Mouse (Mus musculus) lung, postnatal 0 days (tissue): ENCODE data around the gene Tenm3. TPM values are rescaled to one million over a fixed set of nuclear protein-coding genes. Genes with fewer than 3 reads are reported as not detected.

Source experiments
- ATAC-seq: fragments of 200-750 bp; cut with Nextera tagmentation; 2 replicates; pipeline ENCODE4 v1.8.0; 2017; ENCODE audit warnings: moderate library complexity
- DNase-seq: peaks from one replicate; pipeline ENCODE4 v3.0.0-alpha.2; 2016; ENCODE audit warnings: low spot score
- H3K27ac ChIP-seq: fragments of 300-500 bp; sonication (generic); 2 replicates; pipeline ENCODE4 v1.5.1; 2014; ENCODE audit warnings: antibody characterized with exemption, mild to moderate bottlenecking, low read length, mixed read lengths
- H3K27me3 ChIP-seq: fragments of 300-500 bp; sonication (generic); replicated peaks from 2 replicates; pipeline ENCODE4 v1.6.1; 2014; ENCODE audit warnings: low read length, mixed read lengths; ENCODE audit not compliant: insufficient read depth
- H3K36me3 ChIP-seq: fragments of 300-500 bp; sonication (generic); 2 replicates; pipeline ENCODE4 v1.6.1; 2014; ENCODE audit warnings: low read length, mixed read lengths; ENCODE audit not compliant: insufficient read depth
- H3K4me1 ChIP-seq: fragments of 300-500 bp; sonication (generic); 2 replicates; pipeline ENCODE4 v1.6.1; 2014; ENCODE audit warnings: antibody characterized with exemption, low read depth, low read length, mixed read lengths; ENCODE audit not compliant: insufficient read depth
- H3K4me2 ChIP-seq: fragments of 300-500 bp; sonication (generic); replicated peaks from 2 replicates; pipeline ENCODE4 v1.6.1; 2014; ENCODE audit warnings: low read depth, mild to moderate bottlenecking, low read length, moderate library complexity, mixed read lengths
- H3K4me3 ChIP-seq: fragments of 300-500 bp; sonication (generic); 2 replicates; pipeline ENCODE4 v1.5.1; 2014; ENCODE audit warnings: low read depth, low read length
- H3K9ac ChIP-seq: fragments of 300-500 bp; sonication (generic); replicated peaks from 2 replicates; pipeline ENCODE4 v1.6.1; 2014; ENCODE audit warnings: low read depth, mild to moderate bottlenecking
- H3K9me3 ChIP-seq: fragments of 300-500 bp; sonication (generic); 2 replicates; pipeline ENCODE4 v1.6.1; 2016; ENCODE audit warnings: low read length, mixed read lengths
- CTCF ChIP-seq: IDR thresholded peaks from 2 replicates; pipeline ENCODE4 v1.5.1; 2016; ENCODE audit warnings: antibody characterized with exemption, mild to moderate bottlenecking
- EP300 ChIP-seq: IDR thresholded peaks from 2 replicates; pipeline ENCODE4 v1.6.1; 2016; ENCODE audit warnings: antibody characterized with exemption, mild to moderate bottlenecking, control low read depth
- WGBS: fragments of 180-500 bp; shearing (Covaris S2); extraction: QIAGEN DNeasy Blood & Tissue Kit; methylation state at CpG from one replicate; pipeline ENCODE4 v1.1.7; 2014; 5-methylcytosine and 5-hydroxymethylcytosine counted together
- polyA plus RNA-seq: library from polyadenylated mRNA; unstranded; fragments of >200 nt; fragmentation: Nextera tagmentation; extraction: Ambion mirVana; gene quantifications from 2 replicates; pipeline ENCODE4 v1.2.1, GENCODE M21; 2015

The Tenm3 gene
- polyA plus RNA-seq, 1 experiment from 2014 or later: 0.78 TPM

DNA sequence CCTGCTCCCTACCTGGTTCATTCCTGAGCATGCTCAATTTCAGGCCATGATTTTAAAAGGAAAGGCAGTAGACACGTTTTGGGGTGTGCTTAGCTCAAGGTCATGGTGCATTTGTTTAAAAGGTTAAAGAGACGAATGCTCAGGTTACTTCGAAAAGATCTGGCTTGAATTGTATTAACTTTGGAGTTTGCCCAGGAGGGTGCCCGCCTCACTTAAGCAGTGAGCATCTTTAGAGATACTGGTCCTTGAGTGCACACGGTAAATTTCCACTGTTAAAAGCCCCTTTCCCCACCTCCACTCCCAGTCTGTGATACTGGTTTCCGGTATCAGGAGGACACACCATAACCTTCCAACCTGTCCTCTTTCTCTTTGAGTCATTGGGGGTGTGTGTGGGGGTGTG lies 629.4 kb downstream of the Tenm3 start:
- Histone ChIP-seq H3K27me3 (no peaks in the 10 kb centered on the region), H3K4me2 (no peak overlapping the region), H3K4me1 (no peaks in the 10 kb centered on the region), H3K27ac (no peak overlapping the region), H3K4me3 (no peak overlapping the region), H3K9ac (no peak overlapping the region), H3K36me3 (no peaks in the 10 kb centered on the region), H3K9me3 (no peaks in the 10 kb centered on the region)
- TF ChIP-seq CTCF (no peak), EP300 (no peak)
- WGBS: 70% methylated on average over 6 of the region's 6 CpGs
- no peak for ATAC-seq
- DNase-seq: no peak

GRCm38 (mm10) chr8:48211931-48212330 lies 631.8 kb downstream of the Tenm3 start:
- TF ChIP-seq CTCF (no peak), EP300 (no peak)
- DNase-seq (no peak), ATAC-seq (no peak)
- H3K27me3 ChIP-seq: no peaks in the 10 kb centered on the region
- WGBS: 90% methylated on average over 9 of the region's 9 CpGs
- no peaks in the 10 kb centered on the region for H3K36me3 ChIP-seq
- no peak overlapping the region for H3K27ac ChIP-seq
- no peak overlapping the region for H3K4me2 ChIP-seq
- H3K4me1 ChIP-seq: no peaks in the 10 kb centered on the region
- no peak overlapping the region for H3K4me3 ChIP-seq
- H3K9me3 ChIP-seq: no peaks in the 10 kb centered on the region
- no peak overlapping the region for H3K9ac ChIP-seq

- no peak overlapping the region for H3K27ac ChIP-seq
- 73% methylated on average over 6 of the region's 6 CpGs for WGBS
- H3K4me1 ChIP-seq: no peaks in the 10 kb centered on the region
- DNase-seq (no peak), ATAC-seq (no peak)
- H3K4me3 ChIP-seq: no peak overlapping the region
- H3K36me3 ChIP-seq: no peaks in the 10 kb centered on the region
- no peak overlapping the region for H3K9ac ChIP-seq
- no peak overlapping the region for H3K4me2 ChIP-seq
- H3K9me3 ChIP-seq: no peaks in the 10 kb centered on the region
- TF ChIP-seq CTCF (no peak), EP300 (no peak)
- H3K27me3 ChIP-seq: no peaks in the 10 kb centered on the region
Observed at GRCm38 (mm10) chr8:48207567-48207966, 636.2 kb downstream of the Tenm3 start.

DNA sequence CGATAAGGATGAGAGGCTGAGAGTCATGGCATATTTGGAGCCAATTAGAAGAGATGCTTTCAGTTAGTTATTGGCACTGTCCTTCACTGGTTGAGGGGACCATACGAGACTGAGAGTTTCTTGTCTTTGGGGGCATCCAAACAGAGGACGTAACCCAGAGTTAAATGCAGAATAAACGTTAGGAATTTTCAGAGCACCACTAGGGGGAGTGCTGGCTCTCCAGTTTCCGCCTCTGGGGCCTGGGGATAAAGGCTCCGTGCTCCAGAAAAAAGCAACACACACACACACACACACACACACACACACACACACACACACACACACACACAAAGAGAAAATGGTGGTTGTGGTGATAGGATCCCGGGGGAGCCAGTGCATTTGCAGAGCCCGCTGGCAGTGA lies 636.8 kb downstream of the Tenm3 start:
- H3K27ac ChIP-seq: no peak overlapping the region
- no peaks in the 10 kb centered on the region for H3K27me3 ChIP-seq
- H3K9me3 ChIP-seq: no peaks in the 10 kb centered on the region
- TF ChIP-seq CTCF: peak; percentile 21; the same call in 1 of the 2 replicates
- no peak for TF ChIP-seq EP300
- H3K4me3 ChIP-seq: no peak overlapping the region
- 61% methylated on average over 8 of the region's 8 CpGs for WGBS
- H3K4me2 ChIP-seq: no peak overlapping the region
- no peak overlapping the region for H3K9ac ChIP-seq
- no peaks in the 10 kb centered on the region for H3K36me3 ChIP-seq
- ATAC-seq (no peak), DNase-seq (no peak)
- no peaks in the 10 kb centered on the region for H3K4me1 ChIP-seq

DNA sequence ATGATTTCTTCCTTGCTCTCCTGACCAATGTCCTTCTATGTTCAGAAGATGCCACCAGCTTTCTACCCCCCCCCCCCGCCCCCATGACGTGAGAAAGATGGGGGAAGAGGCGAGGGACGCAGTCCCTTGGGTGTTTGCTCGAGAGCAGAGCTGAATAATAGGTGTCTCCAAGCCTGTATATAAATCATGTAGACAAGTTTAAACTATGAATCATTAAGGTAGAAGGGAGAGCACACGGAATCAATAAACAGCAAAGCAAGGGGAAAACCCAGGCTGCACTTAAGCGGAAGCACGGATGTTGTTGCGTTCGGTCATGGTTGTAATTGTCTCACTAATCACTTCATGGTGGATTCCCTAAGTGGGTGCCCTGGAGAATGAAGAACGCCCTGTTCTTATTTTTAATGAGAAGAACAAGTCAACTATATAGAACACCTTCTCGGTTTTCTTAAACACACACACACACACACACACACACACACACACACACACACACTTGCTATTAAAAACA lies 638.9 kb downstream of the Tenm3 start:
- no peak overlapping the region for H3K4me3 ChIP-seq
- no peak overlapping the region for H3K9ac ChIP-seq
- 69% methylated on average over 12 of the region's 12 CpGs for WGBS
- H3K27me3 ChIP-seq: no peaks in the 10 kb centered on the region
- no peak for ATAC-seq
- no peaks in the 10 kb centered on the region for H3K9me3 ChIP-seq
- H3K27ac ChIP-seq: no peak overlapping the region
- no peak for TF ChIP-seq CTCF
- no peak for TF ChIP-seq EP300
- no peaks in the 10 kb centered on the region for H3K36me3 ChIP-seq
- no peak overlapping the region for H3K4me2 ChIP-seq
- H3K4me1 ChIP-seq: no peaks in the 10 kb centered on the region
- DNase-seq: no peak

DNA sequence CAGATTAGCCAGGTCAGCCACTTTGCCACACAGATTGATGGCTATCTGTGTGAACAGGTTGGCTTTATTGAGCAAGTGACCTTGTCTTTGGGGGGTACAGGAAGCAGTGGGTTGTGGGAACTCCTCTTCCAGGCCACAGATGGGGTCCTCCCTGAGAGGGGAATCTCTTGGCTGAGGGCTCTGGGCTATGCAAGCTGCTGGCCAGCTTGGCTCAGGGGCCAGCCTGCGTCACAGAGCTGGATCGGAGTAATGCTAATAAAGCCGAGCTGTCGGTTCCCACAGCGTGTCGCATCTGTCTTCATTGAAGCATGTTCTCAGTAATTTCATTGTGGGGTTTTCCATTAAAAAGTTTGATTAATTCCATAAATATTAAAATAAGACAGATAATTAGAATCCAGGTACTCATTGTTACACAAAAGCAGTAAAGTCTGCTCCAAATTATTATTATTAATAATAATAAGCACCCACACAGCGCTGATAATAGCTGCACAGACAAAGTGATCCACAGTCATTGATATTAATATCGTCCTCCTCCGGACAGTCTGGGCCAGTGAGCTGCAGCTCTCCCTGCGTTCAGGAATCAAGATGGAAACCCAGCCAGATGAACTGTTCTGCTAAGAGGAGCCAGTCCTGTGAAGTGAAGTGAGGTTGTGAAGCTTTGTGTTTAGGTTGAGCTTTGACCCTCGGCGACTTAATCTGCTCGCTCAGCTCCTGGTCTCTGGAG lies 639.5 kb downstream of the Tenm3 start:
- Histone ChIP-seq H3K9ac (no peak overlapping the region), H3K27ac (no peak overlapping the region), H3K36me3 (no peaks in the 10 kb centered on the region), H3K4me3 (no peak overlapping the region), H3K9me3 (no peaks in the 10 kb centered on the region), H3K27me3 (no peaks in the 10 kb centered on the region), H3K4me2 (no peak overlapping the region), H3K4me1 (no peaks in the 10 kb centered on the region)
- TF ChIP-seq EP300: no peak
- TF ChIP-seq CTCF: no peak
- ATAC-seq (no peak), DNase-seq (no peak)
- WGBS: 80% methylated on average over 13 of the region's 13 CpGs
